Mouse (Mus musculus) liver, embryonic 12.5 days (tissue): ENCODE results near the gene Hypk. TPM values are rescaled to one million over a fixed set of nuclear protein-coding genes. Genes with fewer than 3 reads are reported as not detected.
"Not testable (repeated sequence)": the region's sequence is repeated elsewhere in the genome, so short reads cannot be mapped to it uniquely, and the experiment has no call there.

Experiments used
- ATAC-seq: fragments of 200-750 bp; cut with Nextera tagmentation; 2 replicates; pipeline ENCODE4 v1.8.0; 2017; ENCODE audit warnings: moderate number of reproducible peaks, mild to moderate bottlenecking, moderate library complexity
- H3K27ac ChIP-seq: fragments of 300-500 bp; sonication (generic); 2 replicates; pipeline ENCODE4 v1.5.1; 2016; ENCODE audit warnings: mild to moderate bottlenecking
- H3K27me3 ChIP-seq: fragments of 300-500 bp; sonication (generic); replicated peaks from 2 replicates; pipeline ENCODE4 v1.6.1; 2016; ENCODE audit warnings: mild to moderate bottlenecking, moderate library complexity
- H3K36me3 ChIP-seq: fragments of 300-500 bp; sonication (generic); 2 replicates; pipeline ENCODE4 v1.6.1; 2016; ENCODE audit warnings: mild to moderate bottlenecking, moderate library complexity
- H3K4me1 ChIP-seq: fragments of 300-500 bp; sonication (generic); 2 replicates; pipeline ENCODE4 v1.6.1; 2016
- H3K4me2 ChIP-seq: fragments of 300-500 bp; sonication (generic); 2 replicates; pipeline ENCODE4 v1.6.1; 2016; ENCODE audit warnings: mild to moderate bottlenecking, moderate library complexity
- H3K4me3 ChIP-seq: fragments of 300-500 bp; sonication (generic); 2 replicates; pipeline ENCODE4 v1.5.1; 2016; ENCODE audit warnings: mild to moderate bottlenecking, moderate library complexity
- H3K9ac ChIP-seq: fragments of 300-500 bp; sonication (generic); 2 replicates; pipeline ENCODE4 v1.6.1; 2016; ENCODE audit warnings: mild to moderate bottlenecking, moderate library complexity
- H3K9me3 ChIP-seq: fragments of 300-500 bp; sonication (generic); replicated peaks from 2 replicates; pipeline ENCODE4 v1.6.1; 2016; ENCODE audit warnings: mild to moderate bottlenecking, moderate library complexity
- WGBS: fragments of 180-500 bp; shearing (Covaris S2); methylation state at CpG from one replicate; pipeline ENCODE4 v1.1.7; 2016; ENCODE audit not compliant: insufficient replicate concordance; 5-methylcytosine and 5-hydroxymethylcytosine counted together
- polyA plus RNA-seq: library from polyadenylated mRNA; unstranded; fragments of >200 nt; fragmentation: Nextera tagmentation; extraction: Ambion mirVana; gene quantifications from 2 replicates; pipeline ENCODE4 v1.2.1, GENCODE M21; 2016

Gene Hypk
- polyA plus RNA-seq, 1 experiment from 2014 or later: 111 TPM

DNA sequence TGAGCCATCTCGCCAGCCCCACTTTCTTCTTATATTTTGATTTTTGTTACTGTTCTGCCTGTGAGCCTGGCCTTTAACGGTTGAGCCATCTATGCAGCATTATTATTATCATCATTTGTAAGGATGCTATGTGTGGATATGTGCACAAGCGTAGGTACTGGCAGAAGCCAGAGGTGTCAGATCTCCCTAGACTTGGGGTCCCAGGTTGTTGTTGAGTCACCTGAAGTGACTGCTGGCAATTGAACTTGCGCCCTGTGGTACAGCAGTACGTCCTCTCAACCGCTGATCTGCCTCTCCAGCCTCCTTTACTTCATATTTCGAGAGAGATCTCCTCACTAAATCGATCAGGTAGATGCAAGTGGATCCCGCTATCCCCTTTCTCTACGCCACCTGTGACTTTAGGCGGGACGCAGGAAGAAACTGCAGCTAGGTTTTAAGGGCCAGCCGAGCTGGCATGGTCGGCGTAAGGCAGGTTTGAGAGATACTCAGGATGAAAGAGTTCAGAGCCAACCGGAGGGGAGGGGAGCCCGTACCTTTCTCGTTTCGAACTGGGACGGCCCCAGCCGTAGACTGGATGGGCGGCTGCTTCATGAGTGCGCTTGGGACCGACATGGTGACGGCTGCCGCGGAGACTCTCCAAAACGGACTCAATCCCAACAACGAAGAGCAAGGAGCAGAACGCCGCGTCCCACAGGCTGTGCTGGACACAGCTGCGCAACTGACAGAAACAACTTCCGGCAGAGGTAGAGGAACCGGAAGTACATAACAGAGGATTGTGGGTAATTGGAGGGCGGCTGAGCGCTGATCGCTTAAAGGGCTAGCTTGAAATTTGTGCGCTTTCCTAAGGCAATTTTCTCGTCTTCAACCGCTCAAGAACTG, 20.4 kb downstream of the Hypk start, which contains the start of gene Mfap1b:
Gene Mfap1b (minus strand): TSS at position 767 of the 879 bp plus-strand sequence.
- H3K27me3 ChIP-seq, H3K9me3 ChIP-seq: not testable (repeated sequence)
- peak; percentile 95 for ATAC-seq
- Histone ChIP-seq H3K4me1 (peaks cover 13% of the 10 kb centered on the region; the same call in 1 of the 2 replicates), H3K9ac (peak within 1 kb of the TSS; percentile 78), H3K27ac (peak within 1 kb of the TSS; percentile 80), H3K4me3 (peak within 1 kb of the TSS; percentile 74), H3K36me3 (peaks cover 15% of the 10 kb centered on the region), H3K4me2 (peak within 1 kb of the TSS; percentile 79)
- 3% methylated on average over 41 of the region's 41 CpGs for WGBS

DNA sequence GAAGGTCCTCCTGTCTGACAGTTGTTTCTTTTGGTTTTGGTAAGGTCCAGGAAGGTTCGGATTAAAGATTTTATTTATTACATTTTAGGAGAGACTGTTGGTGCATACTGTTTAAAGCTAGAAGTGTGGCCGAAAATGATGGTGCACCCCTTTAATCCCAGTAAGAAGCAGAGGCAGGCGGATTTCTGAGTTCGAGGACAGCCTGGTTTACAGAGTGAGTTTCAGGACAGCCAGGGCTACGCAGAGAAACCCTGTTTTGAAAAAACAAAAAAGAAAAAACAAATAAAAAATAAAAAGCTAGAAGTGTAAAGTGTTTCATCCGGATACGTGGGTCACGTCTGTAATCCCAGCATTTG, 21.1 kb downstream of the Hypk start:
- peak overlapping the region; percentile 80 for H3K27ac ChIP-seq
- H3K27me3 ChIP-seq: no peaks in the 10 kb centered on the region
- H3K4me2 ChIP-seq: peak overlapping the region; percentile 79
- H3K9ac ChIP-seq: peak overlapping the region; percentile 78
- peak; percentile 50 for ATAC-seq
- H3K4me1 ChIP-seq: peaks cover 13% of the 10 kb centered on the region; the same call in 1 of the 2 replicates
- H3K9me3 ChIP-seq: no peaks in the 10 kb centered on the region
- 17% methylated on average over 8 of the region's 8 CpGs for WGBS
- H3K36me3 ChIP-seq: peaks cover 15% of the 10 kb centered on the region
- H3K4me3 ChIP-seq: peak overlapping the region; percentile 74

DNA sequence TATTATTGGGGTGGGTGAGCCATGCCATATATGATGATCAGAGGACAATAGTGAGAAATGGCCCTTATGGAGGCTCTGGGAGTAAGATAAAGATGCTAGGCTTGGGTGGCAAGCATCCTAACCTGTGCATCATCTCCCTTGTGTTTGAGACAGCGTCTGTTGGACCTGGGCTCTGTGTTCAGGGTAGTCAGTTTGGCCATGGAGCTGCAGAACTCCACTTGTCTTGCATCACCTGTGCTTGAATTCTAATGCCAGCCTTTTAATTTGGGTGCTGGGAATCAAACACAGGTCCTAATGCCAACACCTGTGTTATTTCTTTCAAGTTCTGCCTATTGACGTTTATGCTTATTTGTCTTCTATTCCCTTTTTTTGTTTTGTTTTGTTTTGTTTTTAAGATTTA, 22.2 kb downstream of the Hypk start:
- H3K36me3 ChIP-seq: peaks cover 14% of the 10 kb centered on the region
- H3K27ac ChIP-seq, H3K9ac ChIP-seq, H3K4me3 ChIP-seq, ATAC-seq, H3K27me3 ChIP-seq, H3K4me2 ChIP-seq, H3K9me3 ChIP-seq: not testable (repeated sequence)
- H3K4me1 ChIP-seq: peaks cover 13% of the 10 kb centered on the region; the same call in 1 of the 2 replicates
- WGBS: 88% methylated on average over 2 of the region's 2 CpGs

DNA sequence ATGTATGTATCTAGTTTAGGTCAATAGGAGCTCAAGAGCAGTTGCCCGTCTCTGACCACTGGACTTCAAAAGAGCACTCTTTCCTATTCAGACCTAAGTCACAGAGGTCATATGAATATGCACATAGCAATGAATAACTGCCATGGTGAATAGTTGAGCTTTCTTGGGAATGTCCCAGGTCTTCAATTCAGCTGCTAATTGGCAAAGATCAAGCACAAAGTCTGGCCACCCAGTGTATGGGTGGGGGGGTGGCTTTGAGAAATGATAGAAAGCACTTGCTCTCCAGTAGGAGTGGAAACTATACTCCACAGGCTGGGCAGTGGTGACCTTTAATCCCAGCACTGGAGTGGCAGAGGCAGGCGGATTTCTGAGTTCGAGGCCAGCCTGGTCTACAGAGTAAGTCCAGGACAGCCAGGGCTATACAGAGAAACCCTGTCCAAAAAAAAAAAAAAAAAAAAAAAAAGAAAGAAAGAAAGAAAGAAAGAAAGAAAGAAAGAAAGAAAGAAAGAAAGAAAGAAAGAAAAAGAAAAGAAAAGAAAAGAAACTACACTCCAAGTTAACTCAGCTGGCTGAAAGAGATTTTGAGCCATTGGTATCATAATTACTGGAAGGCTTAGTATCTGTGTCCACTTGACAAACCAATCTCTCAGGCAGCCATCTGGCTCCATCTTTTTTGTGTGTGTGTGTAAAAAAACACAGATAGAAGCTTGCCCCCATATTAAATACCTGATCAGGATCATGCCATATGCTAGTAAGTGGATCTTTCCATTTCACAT, 24.6 kb downstream of the Hypk start:
- no peak overlapping the region for H3K27ac ChIP-seq
- H3K9me3 ChIP-seq: no peaks in the 10 kb centered on the region
- WGBS: 63% methylated on average over 3 of the region's 3 CpGs
- H3K27me3 ChIP-seq: peaks cover 3% of the 10 kb centered on the region
- H3K4me1 ChIP-seq: peaks cover 11% of the 10 kb centered on the region; the same call in 1 of the 2 replicates
- ATAC-seq: no peak
- H3K4me3 ChIP-seq: no peak overlapping the region
- no peak overlapping the region for H3K9ac ChIP-seq
- peaks cover 7% of the 10 kb centered on the region for H3K36me3 ChIP-seq
- no peak overlapping the region for H3K4me2 ChIP-seq

DNA sequence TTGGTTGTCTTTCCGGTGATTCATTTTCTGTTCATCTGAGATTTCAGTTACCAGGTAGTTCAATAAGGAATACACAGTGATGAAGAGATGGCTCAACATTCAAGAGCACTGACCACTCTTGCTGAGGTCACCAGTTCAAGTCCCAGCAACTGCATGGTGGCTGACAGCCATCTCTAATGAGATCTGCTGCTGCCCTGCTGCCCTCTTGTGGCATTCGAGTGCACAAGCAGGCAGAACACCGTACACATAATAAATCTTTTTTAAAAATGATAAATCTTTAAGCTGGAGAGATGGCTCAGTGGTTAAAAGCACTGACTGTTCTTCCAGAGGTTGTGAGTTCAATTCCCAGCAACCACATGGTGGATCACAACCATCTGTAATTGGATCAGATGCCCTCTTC, 27.4 kb downstream of the Hypk start:
- H3K27ac ChIP-seq: no peak overlapping the region
- H3K36me3 ChIP-seq: peaks cover 7% of the 10 kb centered on the region
- no peak overlapping the region for H3K4me2 ChIP-seq
- no peaks in the 10 kb centered on the region for H3K9me3 ChIP-seq
- WGBS: 33% methylated on average over 3 of the region's 3 CpGs
- no peak overlapping the region for H3K4me3 ChIP-seq
- no peak overlapping the region for H3K9ac ChIP-seq
- peaks cover 11% of the 10 kb centered on the region for H3K27me3 ChIP-seq
- no peaks in the 10 kb centered on the region for H3K4me1 ChIP-seq
- 0 out of 2 replicates have a peak, but pooled peaks have one; percentile 30 for ATAC-seq

DNA sequence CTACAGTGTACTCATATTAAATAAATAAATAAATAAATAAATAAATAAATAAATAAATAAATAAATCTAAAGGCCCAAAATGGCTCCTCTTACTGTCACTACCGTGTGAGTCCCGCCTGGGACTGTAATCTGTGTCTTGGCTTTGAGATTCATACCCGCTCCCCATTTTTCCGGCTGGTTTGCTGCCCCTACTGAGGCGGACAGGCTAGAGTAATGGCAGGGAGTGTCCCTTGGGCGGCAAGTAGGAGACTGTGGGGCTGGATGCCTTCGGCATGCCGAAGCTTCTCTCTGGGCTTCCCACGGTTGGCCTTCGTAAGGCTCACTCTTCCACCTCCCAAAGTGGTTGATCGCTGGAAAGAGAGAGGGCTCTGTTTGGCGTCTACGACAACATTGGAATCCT, 27.8 kb downstream of the Hypk start:
- not testable (repeated sequence) for ATAC-seq
- 73% methylated on average over 13 of the region's 13 CpGs for WGBS

DNA sequence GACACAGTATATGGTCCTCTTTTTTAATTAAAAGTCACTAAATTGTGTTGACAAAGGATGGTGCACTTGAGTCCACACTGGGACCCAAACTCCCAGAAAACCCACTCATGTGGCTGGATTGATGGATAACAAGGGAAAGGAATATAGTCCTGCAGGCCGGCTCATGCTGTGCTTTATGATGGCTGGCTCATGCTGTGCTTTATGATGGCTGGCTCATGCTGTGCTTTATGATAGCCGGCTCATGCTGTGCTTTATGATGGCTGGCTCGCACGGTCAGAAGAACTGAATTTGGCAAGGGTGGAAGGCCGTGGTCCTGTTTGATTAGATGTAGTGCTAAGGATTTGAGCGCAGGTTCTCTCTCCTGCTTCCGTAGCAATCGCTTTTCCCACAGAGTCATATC, 30.5 kb downstream of the Hypk start:
- Histone ChIP-seq H3K4me1 (no peaks in the 10 kb centered on the region), H3K36me3 (no peaks in the 10 kb centered on the region), H3K27ac (no peak overlapping the region), H3K9me3 (no peaks in the 10 kb centered on the region), H3K4me3 (no peak overlapping the region), H3K4me2 (no peak overlapping the region), H3K27me3 (peaks cover 11% of the 10 kb centered on the region), H3K9ac (no peak overlapping the region)
- ATAC-seq: no peak
- WGBS: 73% methylated on average over 8 of the region's 8 CpGs

More for the DNA sequence above, 27.8 kb downstream of the Hypk start:
- not testable (repeated sequence) for H3K4me1 ChIP-seq, H3K9me3 ChIP-seq, H3K9ac ChIP-seq, H3K36me3 ChIP-seq, H3K4me3 ChIP-seq, H3K4me2 ChIP-seq, H3K27ac ChIP-seq
- H3K27me3 ChIP-seq: peaks cover 11% of the 10 kb centered on the region

DNA sequence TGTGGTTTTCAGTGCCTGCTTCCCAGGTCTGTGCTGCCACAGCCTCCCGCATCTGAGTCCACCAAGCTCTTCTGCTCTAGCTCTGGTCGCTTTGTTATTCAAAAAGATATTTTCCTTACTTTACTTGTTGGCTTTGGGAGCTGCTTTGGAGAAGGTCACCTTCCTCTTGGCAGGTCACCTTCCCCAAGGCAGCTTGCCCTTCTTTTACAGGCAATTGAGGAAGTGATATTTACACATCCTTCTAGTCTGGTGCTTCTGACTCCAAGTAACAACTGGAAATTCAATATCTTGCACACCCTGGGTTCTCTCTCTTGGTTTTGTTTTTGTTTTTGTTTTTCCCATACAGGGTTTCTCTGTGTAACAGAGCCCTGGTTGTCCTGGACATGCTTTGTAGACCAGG, 31.3 kb downstream of the Hypk start:
- H3K4me3 ChIP-seq, H3K36me3 ChIP-seq, H3K4me1 ChIP-seq, H3K9ac ChIP-seq, H3K9me3 ChIP-seq, ATAC-seq, H3K27ac ChIP-seq, H3K4me2 ChIP-seq: not testable (repeated sequence)
- H3K27me3 ChIP-seq: peaks cover 11% of the 10 kb centered on the region
- WGBS: 59% methylated on average over 2 of the region's 2 CpGs

DNA sequence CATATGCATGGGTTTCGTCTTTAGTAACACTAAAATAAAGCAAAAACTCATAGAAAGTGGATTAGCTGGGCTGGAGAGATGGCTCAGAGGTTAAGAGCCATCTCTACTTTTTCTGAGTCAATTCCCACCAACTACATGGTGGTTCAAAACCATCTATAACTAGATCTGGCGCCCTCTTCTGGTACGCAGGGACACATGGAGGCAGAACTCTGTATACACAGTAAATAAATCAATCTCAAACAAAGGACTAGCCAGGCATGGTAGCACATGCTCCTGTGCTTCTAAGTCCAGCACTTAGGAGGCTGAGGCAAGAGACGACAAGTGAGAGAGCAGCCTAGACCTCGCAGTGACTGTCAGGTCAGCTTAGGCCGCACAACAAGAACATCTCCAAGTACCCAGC, 48.5 kb downstream of the Hypk start:
- H3K27me3 ChIP-seq, H3K27ac ChIP-seq, H3K9ac ChIP-seq, H3K4me2 ChIP-seq, H3K9me3 ChIP-seq, H3K4me3 ChIP-seq, ATAC-seq, H3K4me1 ChIP-seq: not testable (repeated sequence)
- H3K36me3 ChIP-seq: peaks cover 23% of the 10 kb centered on the region
- WGBS: 78% methylated on average over 4 of the region's 6 CpGs

DNA sequence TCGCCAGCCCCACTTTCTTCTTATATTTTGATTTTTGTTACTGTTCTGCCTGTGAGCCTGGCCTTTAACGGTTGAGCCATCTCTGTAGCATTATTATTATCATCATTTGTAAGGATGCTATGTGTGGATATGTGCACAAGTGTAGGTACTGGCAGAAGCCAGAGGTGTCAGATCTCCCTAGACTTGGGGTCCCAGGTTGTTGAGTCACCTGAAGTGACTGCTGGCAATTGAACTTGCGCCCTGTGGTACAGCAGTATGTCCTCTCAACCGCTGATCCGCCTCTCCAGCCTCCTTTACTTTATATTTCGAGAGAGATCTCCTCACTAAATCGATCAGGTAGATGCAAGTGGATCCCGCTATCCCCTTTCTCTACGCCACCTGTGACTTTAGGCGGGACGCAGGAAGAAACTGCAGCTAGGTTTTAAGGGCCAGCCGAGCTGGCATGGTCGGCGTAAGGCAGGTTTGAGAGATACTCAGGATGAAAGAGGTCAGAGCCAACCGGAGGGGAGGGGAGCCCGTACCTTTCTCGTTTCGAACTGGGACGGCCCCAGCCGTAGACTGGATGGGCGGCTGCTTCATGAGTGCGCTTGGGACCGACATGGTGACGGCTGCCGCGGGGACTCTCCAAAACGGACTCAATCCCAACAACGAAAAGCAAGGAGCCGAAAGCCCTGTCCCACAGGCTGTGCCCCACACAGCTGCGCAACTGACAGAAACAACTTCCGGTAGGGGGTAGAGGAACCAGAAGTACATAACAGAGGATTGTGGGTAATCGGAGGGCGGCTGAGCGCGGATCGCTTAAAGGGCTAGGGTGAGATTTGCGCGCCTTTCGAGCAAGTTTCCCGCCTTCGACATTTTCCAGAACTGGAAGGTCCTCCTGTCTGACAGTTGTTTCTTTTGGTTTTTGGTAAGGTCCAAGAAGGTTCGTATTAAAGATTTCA, 53.1 kb downstream of the Hypk start, which contains the start of the genes Mfap1a and Wdr76:
Gene Mfap1a (minus strand): TSS at position 724 of the 941 bp plus-strand sequence.
Gene Wdr76 (plus strand): TSS at position 782 of the 941 bp plus-strand sequence.
- Histone ChIP-seq H3K4me1 (peaks cover 42% of the 10 kb centered on the region), H3K4me2 (peak within 1 kb of the TSS; percentile 72)

More for the DNA sequence above, 53.1 kb downstream of the Hypk start, which contains the start of the genes Mfap1a and Wdr76:
- peak within 1 kb of the TSS; percentile 79 for H3K27ac ChIP-seq
- H3K9me3 ChIP-seq, H3K27me3 ChIP-seq: not testable (repeated sequence)
- H3K9ac ChIP-seq: peak within 1 kb of the TSS; percentile 82
- 2% methylated on average over 42 of the region's 42 CpGs for WGBS
- peak; percentile 95 for ATAC-seq
- peak within 1 kb of the TSS; percentile 71 for H3K4me3 ChIP-seq
- peaks cover 52% of the 10 kb centered on the region for H3K36me3 ChIP-seq
